Mouse (Mus musculus): Measurements from ENCODE around the gene 1700020D05Rik.

- TF ChIP-seq POLR2A (IDR thresholded peaks at IDR 0.05; ENCODE audit: borderline replicate concordance, extremely low read depth, low read depth, low read length), result peak; percentile 92
- TF ChIP-seq CTCF (IDR thresholded peaks at IDR 0.05; ENCODE audit: insufficient read depth, low read length), result no peak
Measured at GRCm38 (mm10) chr19:5488878-5489571, 14.6 kb downstream of the 1700020D05Rik start.

All from lung, adult 2 months (tissue).